Mouse (Mus musculus) frontal cortex, adult 2 months (tissue): Measurements from ENCODE around the gene Letm1. TPM values are rescaled to one million over a fixed set of nuclear protein-coding genes. Genes with fewer than 3 reads are reported as not detected.

ENCODE experiments used
- polyA plus RNA-seq: library from polyadenylated mRNA; depleted of rRNA; stranded (reverse); fragments of >200 nt; gene quantifications from 2 replicates; pipeline ENCODE4 v1.2.3, GENCODE M21; 2012; rRNA removed

Letm1 gene
- polyA plus RNA-seq, 1 experiment, result 56.2 TPM

Other genes starting within 250 kb of the Letm1 start
- gene Fam53a, start 153.2 kb downstream of the Letm1 start, polyA plus RNA-seq, result 18.8 and 20.1 TPM in 2 replicates
- gene Gm9903, start 152.9 kb downstream of the Letm1 start, polyA plus RNA-seq, result 0.61 and 0.72 TPM in 2 replicates
- gene Slbp, start 130.2 kb downstream of the Letm1 start, polyA plus RNA-seq, result 28.0 and 30.8 TPM in 2 replicates
- gene Tacc3, start 124.7 kb downstream of the Letm1 start, polyA plus RNA-seq, result 8.4 and 9.1 TPM in 2 replicates
- gene Tmem129, start 124.4 kb downstream of the Letm1 start, polyA plus RNA-seq, result 34.8 and 36.3 TPM in 2 replicates
- gene Fgfr3, start 61.1 kb downstream of the Letm1 start, polyA plus RNA-seq, result 120 and 135 TPM in 2 replicates
- 45.4 and 46.9 TPM in 2 replicates for gene Nsd2, start 37.9 kb upstream of the Letm1 start, polyA plus RNA-seq
- gene Nelfa, start 153.6 kb upstream of the Letm1 start, polyA plus RNA-seq, result 29.9 and 33.4 TPM in 2 replicates
- gene Gm1673, start 200.6 kb upstream of the Letm1 start, polyA plus RNA-seq, result 169 and 190 TPM in 2 replicates
- 138 and 150 TPM in 2 replicates for gene Nat8l, start 213.2 kb upstream of the Letm1 start, polyA plus RNA-seq